Mouse (Mus musculus): ENCODE results near the gene Tcf20. TPM values are rescaled to one million over a fixed set of nuclear protein-coding genes. Genes with fewer than 3 reads are reported as not detected.

The Tcf20 gene
- total and polyA plus RNA-seq, 3 experiments: 34.7 to 92.0 (median 91.8) TPM

DNA sequence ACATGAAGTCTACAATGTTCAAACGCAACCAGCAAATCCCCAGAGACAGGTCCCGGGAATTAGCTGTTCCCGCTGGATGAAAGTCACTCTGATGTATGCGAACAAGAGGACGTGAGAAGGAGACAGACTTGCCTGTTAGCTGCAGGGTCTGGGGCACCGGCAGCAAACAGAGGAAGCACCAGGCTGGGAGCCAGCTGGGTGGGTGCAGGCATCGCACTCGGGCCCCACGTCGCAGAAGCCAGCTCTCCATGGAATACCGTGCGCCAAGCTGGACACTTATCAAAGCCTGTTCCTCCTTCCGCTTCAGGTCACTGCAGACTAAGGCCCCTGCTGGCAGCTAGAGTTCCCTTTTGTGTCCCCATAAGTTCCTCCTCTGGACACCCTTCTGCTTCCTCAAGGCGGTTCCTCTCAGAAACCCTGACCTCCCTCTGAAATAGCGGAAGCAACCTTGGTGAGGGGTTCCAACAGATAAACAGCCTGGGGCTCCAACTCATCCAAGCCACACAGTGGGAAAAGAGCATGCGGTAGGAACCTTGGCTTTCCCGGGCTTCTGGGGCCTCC lies 45.4 kb upstream of the Tcf20 start, which contains the start of gene Nfam1:
Nfam1 (minus strand) TSS at position 326 of the 561 bp plus-strand sequence.
- peak within 1 kb of the TSS; percentile 84 for H3K9ac ChIP-seq (ENCODE audit: control insufficient read depth, low read depth, low read length, poor library complexity, severe bottlenecking)
- peak; percentile 94 for DNase-seq (ENCODE audit: low read depth, low spot score)
- H3K9me3 ChIP-seq (replicated peaks; ENCODE audit: insufficient read depth, low read length): no peaks in the 10 kb centered on the region
- H3K4me1 ChIP-seq (ENCODE audit: control insufficient read depth in 1 of 2, insufficient read depth in 2 of 2, low read length in 2 of 2): peaks cover 4 to 32% of the 10 kb centered on the region in 2 experiments
- no peaks in the 10 kb centered on the region; the same call in 1 of the 2 replicates for H3K79me2 ChIP-seq (ENCODE audit: control insufficient read depth, insufficient read depth, low read length, poor library complexity)
- peak within 1 kb of the TSS; percentile 98 for H3K27ac ChIP-seq (ENCODE audit: control insufficient read depth, low read depth, low read length)
- H3K36me3 ChIP-seq (ENCODE audit: control insufficient read depth in 1 of 2, insufficient read depth in 2 of 2, low read length in 2 of 2): peaks cover 0 to 9% of the 10 kb centered on the region in 2 experiments; a peak in 2 of 4 replicates
- H3K4me3 ChIP-seq (ENCODE audit: control insufficient read depth in 1 of 2, insufficient read depth in 1 of 2, low read depth in 2 of 2, low read length in 2 of 2): peak within 1 kb of the TSS; percentile 58 to 69
- no peaks in the 10 kb centered on the region for H3K27me3 ChIP-seq (ENCODE audit: control insufficient read depth in 1 of 2, insufficient read depth in 2 of 2, low read length in 2 of 2)
- peak; percentile 71 to 82 for TF ChIP-seq EP300 (IDR thresholded peaks at IDR 0.05; ENCODE audit: low read depth in 1 of 2, low read length in 2 of 2)
- no peak for TF ChIP-seq ZKSCAN1 (IDR thresholded peaks at IDR 0.05; ENCODE audit: low read depth, low read length)
- TF ChIP-seq MYC (IDR thresholded peaks at IDR 0.05; ENCODE audit: low read depth, low read length): peak; percentile 52; the same call in 1 of the 2 replicates
- peak; percentile 85 for TF ChIP-seq TBP (IDR thresholded peaks at IDR 0.05; ENCODE audit: low read depth, low read length)
- TF ChIP-seq GATA1 (IDR thresholded peaks at IDR 0.05; ENCODE audit: low read depth, low read length): peak; percentile 61
- no peak for TF ChIP-seq ZNF384 (IDR thresholded peaks at IDR 0.05; ENCODE audit: low read depth, low read length)
- peak; percentile 52 for TF ChIP-seq TAL1 (IDR thresholded peaks at IDR 0.05; ENCODE audit: low read length)
- peak; percentile 56; the same call in 1 of the 2 replicates for TF ChIP-seq MAX (IDR thresholded peaks at IDR 0.05; ENCODE audit: low read length)
- no peak for TF ChIP-seq MEF2A (IDR thresholded peaks at IDR 0.05; ENCODE audit: extremely low read depth, insufficient replicate concordance, low read depth, low read length, poor library complexity, severe bottlenecking)
- no peak for TF ChIP-seq NRF1 (IDR thresholded peaks at IDR 0.05; ENCODE audit: insufficient read depth, low read depth, low read length, poor library complexity, severe bottlenecking)
- 0 out of 2 replicates have a peak, but pooled peaks have one; percentile 34 for TF ChIP-seq POLR2AphosphoS5 (IDR thresholded peaks at IDR 0.05; ENCODE audit: borderline replicate concordance, low read depth, low read length)
- peak; percentile 24 to 69; a peak in 3 of 4 replicates for TF ChIP-seq POLR2A (IDR thresholded peaks at IDR 0.05; ENCODE audit: control insufficient read depth in 1 of 2, insufficient read depth in 1 of 2, low read depth in 1 of 2, low read length in 2 of 2, poor library complexity in 1 of 2)
- TF ChIP-seq ZMIZ1 (IDR thresholded peaks at IDR 0.05; ENCODE audit: low read depth, low read length): peak; percentile 69; the same call in 1 of the 2 replicates
- peak; percentile 69 for TF ChIP-seq ETS1 (IDR thresholded peaks at IDR 0.05; ENCODE audit: low read depth, low read length)
- TF ChIP-seq SIN3A (IDR thresholded peaks at IDR 0.05; ENCODE audit: low read length): peak; percentile 66
- peak; percentile 60 for TF ChIP-seq RCOR1 (IDR thresholded peaks at IDR 0.05; ENCODE audit: low read depth, low read length)
- no peak for TF ChIP-seq MYB (IDR thresholded peaks at IDR 0.05; ENCODE audit: low read depth, low read length)
- peak; percentile 57 for TF ChIP-seq HCFC1 (IDR thresholded peaks at IDR 0.05; ENCODE audit: low read depth, low read length)
- no peak for TF ChIP-seq USF2 (IDR thresholded peaks at IDR 0.05; ENCODE audit: borderline replicate concordance in 1 of 2, insufficient read depth in 1 of 2, low read depth in 1 of 2, low read length in 2 of 2)
- peak; percentile 57 for TF ChIP-seq NELFE (IDR thresholded peaks at IDR 0.05; ENCODE audit: low read depth, low read length)
- peak; percentile 65; the same call in 1 of the 2 replicates for TF ChIP-seq TCF12 (IDR thresholded peaks at IDR 0.05; ENCODE audit: low read depth, low read length)
- no peak; the same call in 1 of the 2 replicates for TF ChIP-seq MXI1 (IDR thresholded peaks at IDR 0.05; ENCODE audit: low read depth, low read length)
- peak; percentile 80 for TF ChIP-seq ELF1 (IDR thresholded peaks at IDR 0.05; ENCODE audit: low read depth, low read length)

Data from MEL (cell line).